Mouse (Mus musculus) limb, embryonic 15.5 days (tissue): Measurements from ENCODE around the gene Zc3h4. TPM values are rescaled to one million over a fixed set of nuclear protein-coding genes. Genes with fewer than 3 reads are reported as not detected.

Experiments
- ATAC-seq: fragments of 200-750 bp; cut with Nextera tagmentation; 2 replicates; pipeline ENCODE4 v1.8.0; 2017; ENCODE audit warnings: low read depth, moderate TSS enrichment; ENCODE audit not compliant: insufficient number of reproducible peaks, low FRiP score, low TSS enrichment
- H3K27ac ChIP-seq: fragments of 300-500 bp; sonication (generic); 2 replicates; pipeline ENCODE4 v1.5.1; 2015; ENCODE audit warnings: moderate library complexity, mild to moderate bottlenecking, inconsistent platforms
- H3K27me3 ChIP-seq: fragments of 300-500 bp; sonication (generic); 2 replicates; pipeline ENCODE4 v1.6.1; 2015; ENCODE audit warnings: inconsistent platforms
- H3K36me3 ChIP-seq: fragments of 300-500 bp; sonication (generic); 2 replicates; pipeline ENCODE4 v1.6.1; 2015; ENCODE audit warnings: inconsistent platforms
- H3K4me1 ChIP-seq: fragments of 300-500 bp; sonication (generic); 2 replicates; pipeline ENCODE4 v1.6.1; 2015; ENCODE audit warnings: inconsistent platforms
- H3K4me2 ChIP-seq: fragments of 300-500 bp; sonication (generic); 2 replicates; pipeline ENCODE4 v1.6.1; 2015; ENCODE audit warnings: mild to moderate bottlenecking, inconsistent platforms
- H3K4me3 ChIP-seq: fragments of 300-500 bp; sonication (generic); 2 replicates; pipeline ENCODE4 v1.5.1; 2015; ENCODE audit warnings: mild to moderate bottlenecking, inconsistent platforms
- H3K9ac ChIP-seq: fragments of 300-500 bp; sonication (generic); 2 replicates; pipeline ENCODE4 v1.6.1; 2015; ENCODE audit warnings: inconsistent platforms
- H3K9me3 ChIP-seq: fragments of 300-500 bp; sonication (generic); 2 replicates; pipeline ENCODE4 v1.6.1; 2016; ENCODE audit warnings: inconsistent platforms
- WGBS: fragments of 180-500 bp; shearing (Covaris S2); methylation state at CpG from one replicate; pipeline ENCODE4 v1.1.7; 2015; 5-methylcytosine and 5-hydroxymethylcytosine counted together
- polyA plus RNA-seq: library from polyadenylated mRNA; unstranded; fragments of >200 nt; fragmentation: Nextera tagmentation; extraction: Ambion mirVana; gene quantifications from 2 replicates; pipeline ENCODE4 v1.2.1, GENCODE M21; 2015

The Zc3h4 gene
- polyA plus RNA-seq, 1 experiment from 2014 or later, result 14.1 TPM

- Histone ChIP-seq H3K4me2 (no peak overlapping the region), H3K27ac (no peak overlapping the region), H3K9ac (no peak overlapping the region), H3K4me3 (no peak overlapping the region), H3K27me3 (peaks cover 84% of the 10 kb centered on the region), H3K4me1 (peaks cover 29% of the 10 kb centered on the region), H3K36me3 (no peaks in the 10 kb centered on the region), H3K9me3 (no peaks in the 10 kb centered on the region)
- no peak for ATAC-seq
- WGBS, result 5% methylated on average over 17 of the region's 17 CpGs
Observed at GRCm38 (mm10) chr7:16472116-16472709, 71.5 kb downstream of the Zc3h4 start.

- Histone ChIP-seq H3K4me2 (no peak overlapping the region), H3K27me3 (peaks cover 87% of the 10 kb centered on the region), H3K27ac (no peak overlapping the region), H3K4me3 (no peak overlapping the region), H3K36me3 (no peaks in the 10 kb centered on the region), H3K9ac (no peak overlapping the region), H3K4me1 (peaks cover 26% of the 10 kb centered on the region), H3K9me3 (no peaks in the 10 kb centered on the region)
- WGBS, result 32% methylated on average over 8 of the region's 8 CpGs
- ATAC-seq, result no peak
Observed at GRCm38 (mm10) chr7:16473847-16474246, 73.1 kb downstream of the Zc3h4 start.

- ATAC-seq, result no peak
- Histone ChIP-seq H3K4me3 (peak overlapping the region; percentile 24), H3K4me1 (peaks cover 26% of the 10 kb centered on the region), H3K4me2 (peak overlapping the region; percentile 34; the same call in 1 of the 2 replicates), H3K9me3 (no peaks in the 10 kb centered on the region), H3K9ac (no peak overlapping the region), H3K27ac (no peak overlapping the region), H3K36me3 (no peaks in the 10 kb centered on the region), H3K27me3 (peaks cover 81% of the 10 kb centered on the region)
- WGBS, result 3% methylated on average over 33 of the region's 33 CpGs
Observed at GRCm38 (mm10) chr7:16474445-16474844, 73.7 kb downstream of the Zc3h4 start.

GRCm38 (mm10) chr7:16475321-16475720, 74.6 kb downstream of the Zc3h4 start:
- ATAC-seq, result no peak
- H3K4me3 ChIP-seq, result peak overlapping the region; percentile 29
- H3K27me3 ChIP-seq, result peaks cover 74% of the 10 kb centered on the region
- no peaks in the 10 kb centered on the region for H3K36me3 ChIP-seq
- WGBS, result 6% methylated on average over 23 of the region's 23 CpGs
- no peak overlapping the region for H3K9ac ChIP-seq
- no peaks in the 10 kb centered on the region for H3K9me3 ChIP-seq
- H3K4me2 ChIP-seq, result peak overlapping the region; percentile 31
- H3K27ac ChIP-seq, result no peak overlapping the region
- peaks cover 26% of the 10 kb centered on the region for H3K4me1 ChIP-seq

- Histone ChIP-seq H3K4me3 (peak overlapping the region; percentile 29), H3K4me1 (peaks cover 26% of the 10 kb centered on the region), H3K36me3 (no peaks in the 10 kb centered on the region), H3K9me3 (no peaks in the 10 kb centered on the region), H3K4me2 (peak overlapping the region; percentile 46), H3K27me3 (peaks cover 67% of the 10 kb centered on the region), H3K27ac (no peak overlapping the region), H3K9ac (no peak overlapping the region)
- 1% methylated on average over 59 of the region's 59 CpGs for WGBS
- ATAC-seq, result no peak
Observed at GRCm38 (mm10) chr7:16475764-16476599, 75.3 kb downstream of the Zc3h4 start.

- H3K27me3 ChIP-seq, result peaks cover 63% of the 10 kb centered on the region
- H3K4me3 ChIP-seq, result peak overlapping the region; percentile 29
- 2% methylated on average over 34 of the region's 34 CpGs for WGBS
- H3K36me3 ChIP-seq, result no peaks in the 10 kb centered on the region
- peaks cover 26% of the 10 kb centered on the region for H3K4me1 ChIP-seq
- no peak overlapping the region for H3K27ac ChIP-seq
- peak overlapping the region; percentile 46 for H3K4me2 ChIP-seq
- ATAC-seq, result no peak
- H3K9me3 ChIP-seq, result no peaks in the 10 kb centered on the region
- H3K9ac ChIP-seq, result no peak overlapping the region
Observed at GRCm38 (mm10) chr7:16476600-16476989, 75.9 kb downstream of the Zc3h4 start.

- H3K9ac ChIP-seq, result no peak within 1 kb of the TSS
- H3K27me3 ChIP-seq, result peaks cover 54% of the 10 kb centered on the region
- no peaks in the 10 kb centered on the region for H3K9me3 ChIP-seq
- H3K27ac ChIP-seq, result no peak within 1 kb of the TSS
- peak within 1 kb of the TSS; percentile 46 for H3K4me2 ChIP-seq
- peaks cover 26% of the 10 kb centered on the region for H3K4me1 ChIP-seq
- peak within 1 kb of the TSS; percentile 29 for H3K4me3 ChIP-seq
- no peaks in the 10 kb centered on the region for H3K36me3 ChIP-seq
- 81% methylated on average over 8 of the region's 8 CpGs for WGBS
- ATAC-seq, result no peak
Observed at GRCm38 (mm10) chr7:16477628-16478027, 76.9 kb downstream of the Zc3h4 start, which contains the start of gene Npas1. Gene Npas1, minus strand, starts transcription at chr7:16477728.

Other genes starting within 250 kb of the Zc3h4 start
- gene Meis3, start 225.8 kb upstream of the Zc3h4 start, polyA plus RNA-seq, result 18.3 and 19.8 TPM in 2 replicates
- gene Dhx34, start 178.9 kb upstream of the Zc3h4 start, polyA plus RNA-seq, result 12.1 and 13.5 TPM in 2 replicates
- 0.17 and 0.26 TPM in 2 replicates for gene C5ar2, start 156.8 kb upstream of the Zc3h4 start, polyA plus RNA-seq
- 5.3 and 5.4 TPM in 2 replicates for gene C5ar1, start 141.4 kb upstream of the Zc3h4 start, polyA plus RNA-seq
- gene Inafm1, start 127.3 kb upstream of the Zc3h4 start, polyA plus RNA-seq, result 23.9 and 28.1 TPM in 2 replicates
- 26.6 and 27.0 TPM in 2 replicates for gene Ccdc9, start 114.1 kb upstream of the Zc3h4 start, polyA plus RNA-seq
- 6.4 and 7.0 TPM in 2 replicates for gene Bbc3, start 92.5 kb upstream of the Zc3h4 start, polyA plus RNA-seq
- 282 and 287 TPM in 2 replicates for gene Sae1, start 13.1 kb upstream of the Zc3h4 start, polyA plus RNA-seq
- 36.6 and 39.2 TPM in 2 replicates for gene Tmem160, start 51.9 kb downstream of the Zc3h4 start, polyA plus RNA-seq
- gene Npas1, start 76.8 kb downstream of the Zc3h4 start, polyA plus RNA-seq, result 0.20 and 0.22 TPM in 2 replicates
- gene Arhgap35, start 214.1 kb downstream of the Zc3h4 start, polyA plus RNA-seq, result 14.3 and 15.7 TPM in 2 replicates